Mouse (Mus musculus): Measurements from ENCODE around the gene Smc1b. TPM values are rescaled to one million over a fixed set of nuclear protein-coding genes. Genes with fewer than 3 reads are reported as not detected.
"Not testable (repeated sequence)": the region's sequence is repeated elsewhere in the genome, so short reads cannot be mapped to it uniquely, and the experiment has no call there.

Smc1b gene
- polyA plus RNA-seq, 1 experiment, result not detected

- TF ChIP-seq GATA1 (IDR thresholded peaks at IDR 0.05; ENCODE audit: low read length), result no peak
These were observed 88.0 kb downstream of the Smc1b start for GRCm38 (mm10) chr15:85043761-85044160.

DNA sequence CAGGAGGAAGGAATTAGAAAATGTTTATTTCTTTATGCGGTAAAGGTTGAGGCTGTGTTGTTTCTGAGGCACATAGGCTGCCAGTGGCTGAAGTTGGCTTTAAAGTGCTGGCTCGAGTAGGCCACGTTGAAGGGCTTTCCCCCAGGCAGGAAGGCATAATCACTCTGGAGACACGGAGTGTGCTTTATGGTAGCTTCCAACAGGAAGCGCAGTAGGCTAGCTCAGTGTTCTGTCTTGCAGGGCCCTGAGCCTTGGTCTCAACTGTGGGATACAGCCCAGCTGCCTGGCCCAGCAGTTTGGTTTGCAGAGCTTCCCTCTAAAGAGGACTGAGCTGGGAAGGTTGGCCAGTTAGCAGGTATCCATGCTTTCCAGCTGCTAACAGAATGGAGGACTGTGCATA, 88.6 kb downstream of the Smc1b start:
- TF ChIP-seq GATA1 (IDR thresholded peaks at IDR 0.05; ENCODE audit: low read length), result no peak

- TF ChIP-seq GATA1 (IDR thresholded peaks at IDR 0.05; ENCODE audit: low read length), result no peak
These were observed 89.3 kb downstream of the Smc1b start for GRCm38 (mm10) chr15:85042361-85042954.

- TF ChIP-seq GATA1 (IDR thresholded peaks at IDR 0.05; ENCODE audit: low read length), result no peak
These were observed 90.1 kb downstream of the Smc1b start for GRCm38 (mm10) chr15:85041546-85042225.

- TF ChIP-seq GATA1 (IDR thresholded peaks at IDR 0.05; ENCODE audit: low read length), result no peak
These were observed 94.4 kb downstream of the Smc1b start for GRCm38 (mm10) chr15:85037343-85037690.

DNA sequence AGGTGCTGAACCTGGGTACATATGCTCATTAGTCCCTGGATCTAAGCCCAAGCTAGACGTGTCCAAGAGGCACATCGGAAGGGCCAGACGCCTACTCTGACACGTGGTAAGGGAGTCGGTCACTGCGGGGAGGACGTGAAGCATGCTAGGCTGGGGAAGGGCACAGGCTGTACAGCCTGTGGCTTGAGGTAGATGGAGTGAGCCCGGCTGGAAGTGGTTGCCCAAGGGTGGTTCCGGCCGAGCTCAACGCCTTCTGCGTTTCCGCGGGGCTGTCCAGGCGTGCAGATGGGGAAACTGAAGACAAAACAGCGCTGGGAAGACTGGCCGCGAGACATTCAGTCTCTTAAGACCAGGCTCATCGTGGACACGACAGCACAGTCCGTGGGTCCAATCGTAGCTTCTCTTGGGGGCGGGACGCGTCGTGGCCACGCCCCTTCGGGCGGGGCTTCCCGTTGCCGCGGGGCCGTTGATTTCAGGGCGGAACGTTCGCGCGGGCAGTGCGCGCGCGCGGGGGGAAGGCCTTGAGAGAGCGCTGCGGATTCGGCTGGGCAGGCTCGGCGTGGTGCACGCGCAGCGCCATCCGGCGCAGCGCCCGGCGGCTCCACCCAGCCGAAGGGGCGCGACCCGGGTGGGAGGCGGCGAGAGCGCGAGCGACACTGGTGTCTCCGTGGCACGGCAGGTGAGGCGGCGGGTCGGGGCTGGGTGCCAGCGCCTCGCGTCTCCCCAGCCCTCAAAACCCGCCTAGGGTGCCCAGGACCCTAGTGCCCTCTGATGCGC, 95.0 kb downstream of the Smc1b start:
- TF ChIP-seq GATA1 (IDR thresholded peaks at IDR 0.05; ENCODE audit: low read length), result no peak

- no peak for TF ChIP-seq GATA1 (IDR thresholded peaks at IDR 0.05; ENCODE audit: low read length)
These were observed 99.9 kb downstream of the Smc1b start for GRCm38 (mm10) chr15:85031866-85032265.

DNA sequence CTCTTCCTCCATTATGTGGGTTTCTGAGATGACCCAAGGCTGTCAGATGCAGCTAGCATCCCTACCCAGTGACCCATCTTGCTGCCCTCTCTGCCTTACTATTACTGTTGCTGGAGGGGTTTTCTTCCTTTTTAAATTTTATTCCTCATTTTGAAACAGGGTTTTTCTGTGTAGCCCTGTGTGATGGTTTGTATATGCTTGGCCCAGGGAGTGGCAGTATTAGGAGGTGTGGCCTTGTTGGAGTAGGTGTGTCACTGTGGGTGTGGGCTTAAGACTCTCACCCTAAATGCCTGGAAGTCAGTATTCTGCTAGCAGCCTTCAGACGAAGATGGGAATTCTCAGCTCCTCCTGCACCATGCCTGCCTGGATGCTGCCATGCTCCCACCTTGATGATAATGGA, 103.1 kb downstream of the Smc1b start, which contains the start of gene Fam118a:
TSS of gene Fam118a (plus strand) at position 301 of the 400 bp plus-strand sequence.
- TF ChIP-seq GATA1 (IDR thresholded peaks at IDR 0.05; ENCODE audit: low read length), result not testable (repeated sequence)

DNA sequence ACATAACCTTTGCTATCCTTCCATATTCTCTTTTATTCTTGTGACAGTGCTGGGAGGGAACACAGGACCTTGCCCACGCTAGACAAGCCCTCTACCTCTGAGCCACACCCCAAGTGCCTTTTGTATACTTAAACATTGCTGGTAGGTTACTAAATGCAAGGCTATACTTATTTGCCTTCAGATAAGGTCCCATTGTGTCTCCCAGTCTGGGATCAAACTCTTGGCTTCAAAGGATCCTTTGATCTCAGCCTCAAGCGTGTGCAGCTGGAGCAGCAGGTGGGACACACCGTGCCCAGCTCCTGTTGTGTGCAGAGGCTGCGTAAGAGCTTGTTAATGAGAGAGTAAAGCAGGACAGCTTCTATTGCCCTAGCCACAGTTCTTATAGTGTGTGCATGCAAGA, 104.0 kb downstream of the Smc1b start:
- no peak for TF ChIP-seq GATA1 (IDR thresholded peaks at IDR 0.05; ENCODE audit: low read length)

DNA sequence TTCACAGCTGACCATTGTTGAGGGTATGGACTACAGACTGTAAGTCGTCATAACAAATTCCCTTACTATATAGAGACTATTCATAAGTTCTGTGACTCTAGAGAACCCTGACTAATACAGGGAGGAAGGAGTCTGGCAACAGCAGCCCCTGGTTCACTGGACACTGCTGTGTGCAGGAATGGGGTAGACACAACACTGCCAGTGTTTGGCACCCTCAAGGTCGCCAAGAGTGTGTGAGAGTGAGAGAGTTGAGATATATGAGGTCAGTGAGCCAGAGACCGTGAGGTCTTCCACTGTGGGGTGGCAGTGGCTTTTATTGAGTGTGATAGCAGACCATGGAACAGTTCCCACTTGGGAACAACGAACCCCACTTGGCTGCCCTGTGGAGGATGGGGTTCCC, 105.6 kb downstream of the Smc1b start:
- no peak for TF ChIP-seq GATA1 (IDR thresholded peaks at IDR 0.05; ENCODE audit: low read length)

DNA sequence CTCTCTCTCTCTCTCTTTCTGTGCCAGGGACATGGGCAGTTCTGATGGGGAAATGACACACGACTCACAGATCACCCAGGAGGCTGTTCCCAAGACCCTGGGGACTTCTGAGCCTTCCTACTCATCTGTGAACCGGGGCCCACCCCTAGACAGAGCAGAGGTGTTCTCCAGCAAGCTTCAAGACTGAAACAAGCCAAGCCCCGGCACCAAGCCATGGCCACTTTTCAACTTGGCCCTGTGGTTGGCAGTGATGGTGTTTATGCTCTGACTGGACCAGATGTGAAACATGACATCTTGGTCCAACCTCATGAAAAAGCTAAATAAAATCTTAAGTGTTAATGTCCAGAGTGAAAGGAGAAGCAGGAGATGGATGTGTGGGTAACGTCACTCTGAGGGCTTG, 109.6 kb downstream of the Smc1b start:
- no peak for TF ChIP-seq GATA1 (IDR thresholded peaks at IDR 0.05; ENCODE audit: low read length)

DNA sequence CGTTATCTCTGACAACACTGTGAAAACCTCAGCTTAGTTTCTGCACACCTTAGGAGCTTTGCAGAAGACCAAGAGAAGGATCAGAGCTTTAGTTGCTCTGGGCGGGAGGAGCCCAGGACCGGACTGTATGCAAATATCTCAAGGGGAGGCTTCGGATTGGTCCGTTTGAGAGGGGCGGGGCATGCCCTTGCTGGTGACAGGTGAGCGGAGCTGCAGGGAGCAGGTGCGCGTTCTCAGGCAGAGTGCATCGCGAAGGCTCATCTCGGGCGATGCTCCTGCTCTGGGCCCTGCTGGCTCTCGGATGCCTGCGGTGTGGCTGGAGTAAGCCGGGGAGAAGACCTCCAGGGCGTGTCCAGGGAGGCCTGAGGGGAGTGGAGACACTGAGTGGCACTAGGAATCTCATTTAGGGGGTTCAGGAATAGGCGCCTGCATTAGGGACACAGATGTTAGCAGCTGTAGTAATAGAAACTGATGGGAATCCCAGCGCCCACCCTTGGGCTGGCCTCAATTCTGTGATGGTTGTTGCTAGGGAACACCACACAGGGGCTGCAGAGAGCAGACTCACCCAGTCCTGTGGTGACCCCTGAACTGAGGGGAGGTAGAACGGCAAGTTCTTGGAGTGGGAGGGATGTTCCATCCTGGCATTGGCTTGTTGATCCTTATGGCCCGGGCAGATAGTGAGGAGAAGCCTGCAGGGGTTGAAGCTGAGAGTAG, 114.7 kb downstream of the Smc1b start, which contains the start of gene Upk3a:
TSS of gene Upk3a (plus strand) at position 191 of the 714 bp plus-strand sequence.
- TF ChIP-seq GATA1 (IDR thresholded peaks at IDR 0.05; ENCODE audit: low read length), result no peak

DNA sequence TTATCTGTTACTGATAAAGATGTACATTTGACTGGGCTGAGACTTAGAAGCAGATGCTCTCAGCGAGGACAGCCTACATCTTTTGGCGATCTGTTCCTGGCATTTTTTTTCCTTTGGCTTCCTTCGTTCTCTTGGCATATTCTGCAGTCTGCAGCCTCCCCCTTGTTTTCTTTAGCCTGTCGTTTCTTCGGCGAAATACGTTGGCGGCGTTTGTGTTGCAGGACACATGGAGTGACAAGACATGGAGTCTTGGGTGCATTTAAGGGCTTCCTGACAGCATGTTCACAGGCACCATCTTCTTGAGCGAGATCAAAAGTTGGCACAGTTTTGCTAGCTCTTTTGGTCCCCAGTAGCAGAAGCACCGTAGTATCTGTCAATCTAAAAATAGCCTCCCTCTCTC, 116.0 kb downstream of the Smc1b start:
- no peak for TF ChIP-seq GATA1 (IDR thresholded peaks at IDR 0.05; ENCODE audit: low read length)

Other genes starting within 250 kb of the Smc1b start
- gene Gm29666, start 211.9 kb downstream of the Smc1b start, polyA plus RNA-seq (2012), result 0.09 and 0.10 TPM in 2 replicates
- 14.1 and 18.3 TPM in 2 replicates for gene Nup50, start 208.6 kb downstream of the Smc1b start, polyA plus RNA-seq (2012)
- 41.6 and 43.5 TPM in 2 replicates for gene 5031439G07Rik, start 143.4 kb downstream of the Smc1b start, polyA plus RNA-seq (2012)
- not detected in 2 replicates for gene Upk3a, start 114.8 kb downstream of the Smc1b start, polyA plus RNA-seq (2012)
- 4.6 and 4.8 TPM in 2 replicates for gene Fam118a, start 103.0 kb downstream of the Smc1b start, polyA plus RNA-seq (2012)
- gene Ribc2, start 114 bp upstream of the Smc1b start, polyA plus RNA-seq (2012), result not detected in 2 replicates
- gene Fbln1, start 74.0 kb upstream of the Smc1b start, polyA plus RNA-seq (2012), result not detected in 2 replicates
- gene Atxn10, start 204.3 kb upstream of the Smc1b start, polyA plus RNA-seq (2012), result 94.2 and 108 TPM in 2 replicates